ENCODE assay signal across 8 mouse cellular contexts in the genomic region with DNA sequence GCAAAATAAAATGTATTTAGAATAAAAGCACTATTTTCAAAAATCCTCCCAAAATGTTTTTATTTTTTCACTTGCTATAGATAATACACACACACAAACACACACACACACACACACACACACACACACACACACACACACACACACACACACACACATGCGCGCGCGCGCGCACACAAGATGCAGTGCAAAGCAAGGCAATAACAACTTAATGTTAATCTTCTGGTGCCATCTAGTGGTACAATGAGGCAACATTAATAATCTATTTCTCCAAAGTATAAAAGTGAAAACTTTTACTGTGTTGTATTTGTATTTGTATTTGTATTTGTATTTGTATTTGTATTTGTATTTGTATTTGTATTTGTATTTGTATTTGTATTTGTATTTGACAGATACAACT.
A peak's percentile ranks its signal among the peaks of the same experiment; 100 is the strongest.
DNase-seq lines count a peak whose midpoint lies in the region; ATAC-seq and TF ChIP-seq lines count a peak whose summit lies in the region.
"Not testable (repeated sequence)": the region's sequence is repeated elsewhere in the genome, so short reads cannot be mapped to it uniquely, and the experiment has no call there.

No protein-coding gene starts in this region.

- ATAC-seq in midbrain, embryonic 16.5 days, result 0 out of 2 replicates have a peak, but pooled peaks have one; percentile 81

- H3K4me2 ChIP-seq in midbrain, embryonic 16.5 days (ENCODE audit: low read length), result not testable (repeated sequence)

- not testable (repeated sequence) for H3K79me2 ChIP-seq in liver, adult 2 months (ENCODE audit: control insufficient read depth, insufficient read depth, low read length)

- H3K9ac ChIP-seq in liver, adult 2 months (ENCODE audit: low read depth, low read length); midbrain, embryonic 16.5 days (ENCODE audit: low read depth, low read length): not testable (repeated sequence)

- TF ChIP-seq POLR2A in liver, adult 2 months (IDR thresholded peaks at IDR 0.05; ENCODE audit: extremely low read depth, insufficient read depth, low read length); testis, adult 2 months (IDR thresholded peaks at IDR 0.05; ENCODE audit: control insufficient read depth, low read depth, low read length): not testable (repeated sequence)

- not testable (repeated sequence) for H3K27me3 ChIP-seq in E14TG2a.4 (ENCODE audit: insufficient read depth, low read length); liver, adult 2 months (ENCODE audit: control insufficient read depth, insufficient read depth, low read length); midbrain, embryonic 16.5 days (ENCODE audit: control insufficient read depth, insufficient read depth, low read depth, low read length); testis, adult 2 months (ENCODE audit: control insufficient read depth, insufficient read depth, low read length)

- not testable (repeated sequence) for H3K36me3 ChIP-seq in E14TG2a.4 (ENCODE audit: insufficient read depth, low read length); liver, adult 2 months (ENCODE audit: control insufficient read depth, insufficient read depth, low read length); midbrain, embryonic 16.5 days (ENCODE audit: control insufficient read depth, insufficient read depth, low read length); testis, adult 2 months (ENCODE audit: control insufficient read depth, insufficient read depth, low read length)

- not testable (repeated sequence) for H3K9me3 ChIP-seq in E14TG2a.4 (ENCODE audit: low read length); midbrain, embryonic 16.5 days (replicated peaks; ENCODE audit: control insufficient read depth, low read length, poor library complexity, severe bottlenecking)

- H3K27ac ChIP-seq in gastrocnemius, adult 2 months; liver, adult 2 months (replicated peaks; ENCODE audit: insufficient read depth, low read depth, low read length); midbrain, embryonic 16.5 days (ENCODE audit: low read length); testis, adult 2 months (ENCODE audit: control insufficient read depth, insufficient read depth, low read depth, low read length): not testable (repeated sequence)

- WGBS in liver, adult 2 months, result 46% methylated on average over 6 of the region's 6 CpGs
- 29% methylated on average over 6 of the region's 6 CpGs for WGBS in midbrain, embryonic 16.5 days

- H3K4me3 ChIP-seq in E14TG2a.4 (replicated peaks; ENCODE audit: low read length); gastrocnemius, adult 2 months; liver, adult 2 months (ENCODE audit: insufficient read depth, low read depth, low read length); midbrain, embryonic 16.5 days (ENCODE audit: low read depth, low read length); testis, adult 2 months (ENCODE audit: control insufficient read depth, low read depth, low read length): not testable (repeated sequence)

- TF ChIP-seq CTCF in E14TG2a.4 (conservative IDR thresholded peaks at IDR 0.05; ENCODE audit: low read length), result 0 out of 2 replicates have a peak, but pooled peaks have one; percentile 13
- TF ChIP-seq CTCF in gastrocnemius, adult 2 months (IDR thresholded peaks at IDR 0.05), result peak; percentile 48
- TF ChIP-seq CTCF in liver, adult 2 months (IDR thresholded peaks at IDR 0.05; ENCODE audit: low read depth, low read length), result peak; percentile 38; the same call in 1 of the 2 replicates
- TF ChIP-seq CTCF in testis, adult 2 months (IDR thresholded peaks at IDR 0.05; ENCODE audit: control insufficient read depth, insufficient read depth, insufficient replicate concordance, low read depth, low read length), result peak; percentile 13; the same call in 1 of the 2 replicates

- intact Hi-C loops in gastrocnemius, adult 2 months (cut with DNase I), result not testable (repeated sequence)

- H3K4me1 ChIP-seq in E14TG2a.4 (replicated peaks; ENCODE audit: low read depth, low read length); liver, adult 2 months (ENCODE audit: control insufficient read depth, insufficient read depth, low read length); midbrain, embryonic 16.5 days (ENCODE audit: control insufficient read depth, insufficient read depth, low read length); testis, adult 2 months (ENCODE audit: control insufficient read depth, insufficient read depth, low read length): not testable (repeated sequence)

- DNase-seq in adrenal gland, postnatal 25 days, result peak; percentile 8
- DNase-seq in embryo, embryonic 11 days, result peak; percentile 80
- not testable (repeated sequence) for DNase-seq in gastrocnemius, adult 2 months
- peak; percentile 26 for DNase-seq in kidney, adult 9 months
- peak; percentile 32 for DNase-seq in liver, adult 2 months (ENCODE audit: extremely low read depth, low read depth, low spot score)
